In the genomic region with DNA sequence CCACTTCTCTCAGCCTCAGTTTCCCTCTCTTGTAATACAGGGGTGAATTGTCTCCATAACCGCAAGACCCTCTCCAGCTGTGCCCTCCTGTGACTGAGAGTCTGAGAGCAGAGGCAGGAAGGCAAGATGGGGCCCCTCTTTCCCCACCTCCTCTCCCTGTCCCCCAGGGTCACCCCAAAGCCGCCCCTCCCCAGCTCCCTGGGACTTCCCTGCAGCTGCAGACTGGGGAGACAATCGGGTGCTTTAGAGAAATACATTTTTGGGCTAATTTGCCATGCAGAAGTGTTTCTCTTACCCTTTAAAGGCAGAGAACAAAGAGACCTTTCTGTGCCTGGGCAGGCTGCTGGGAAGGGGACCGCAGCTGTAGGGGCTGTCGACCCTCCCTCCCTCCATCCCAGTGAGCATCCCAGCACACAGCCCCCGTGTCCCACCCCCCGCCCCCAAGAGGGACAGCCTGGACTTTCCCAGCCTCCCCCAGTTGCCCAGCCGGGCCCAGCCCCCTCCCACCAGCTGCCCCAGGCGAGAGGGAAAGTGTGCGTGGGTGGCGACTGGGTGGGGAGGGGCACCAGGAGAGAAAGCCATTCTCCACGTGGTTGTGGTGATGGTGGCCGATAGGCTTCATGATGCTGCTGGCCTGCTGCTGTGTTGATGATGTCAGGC, we compare ENCODE assay signal across 7 mouse cellular contexts. TPM values are rescaled to one million over a fixed set of nuclear protein-coding genes. Genes with fewer than 3 reads are reported as not detected.
DNase-seq lines count a peak whose midpoint lies in the region; ATAC-seq lines count a peak whose summit lies in the region.

No protein-coding gene starts in this region.

- no peak overlapping the region for H3K4me3 ChIP-seq in hindbrain, embryonic 11.5 days (ENCODE audit: low read depth, low read length)
- H3K4me3 ChIP-seq in midbrain, embryonic 12.5 days = no peak overlapping the region

- no peaks in the 10 kb centered on the region for H3K27me3 ChIP-seq in hindbrain, embryonic 11.5 days (ENCODE audit: control insufficient read depth, insufficient read depth, low read length)
- 0 out of 2 replicates have a peak, but pooled peaks cover 6% of the 10 kb centered on the region for H3K27me3 ChIP-seq in midbrain, embryonic 12.5 days

- peak; percentile 25 for DNase-seq in CD4-positive helper T cell, adult 2 months (ENCODE audit: low read depth, low spot score)
- peak; percentile 51 for DNase-seq in MN1 (ENCODE audit: low spot score)
- DNase-seq in hindbrain, embryonic 11.5 days (ENCODE audit: low spot score) = peak; percentile 66
- DNase-seq in lung, postnatal 14 days = no peak
- no peak for DNase-seq in gastrocnemius, postnatal 4 days (ENCODE audit: low spot score in 2 of 2)
- DNase-seq in thymus, postnatal 0 days (ENCODE audit: low spot score) = no peak

- H3K4me2 ChIP-seq in hindbrain, embryonic 11.5 days (replicated peaks; ENCODE audit: low read depth, low read length) = no peak overlapping the region
- H3K4me2 ChIP-seq in midbrain, embryonic 12.5 days (replicated peaks) = peak overlapping the region; percentile 36

- H3K9me3 ChIP-seq in hindbrain, embryonic 11.5 days (ENCODE audit: control insufficient read depth, low read length) = no peaks in the 10 kb centered on the region
- H3K9me3 ChIP-seq in midbrain, embryonic 12.5 days = no peaks in the 10 kb centered on the region

- peaks cover 14% of the 10 kb centered on the region for H3K4me1 ChIP-seq in hindbrain, embryonic 11.5 days (replicated peaks; ENCODE audit: control insufficient read depth, insufficient read depth, low read length)
- peaks cover 28% of the 10 kb centered on the region for H3K4me1 ChIP-seq in midbrain, embryonic 12.5 days

- WGBS in hindbrain, embryonic 11.5 days = 12% methylated on average over 13 of the region's 13 CpGs
- 11% methylated on average over 13 of the region's 13 CpGs for WGBS in midbrain, embryonic 12.5 days

- peak; percentile 89 for ATAC-seq in hindbrain, embryonic 11.5 days (ENCODE audit: low FRiP score)
- peak; percentile 93 for ATAC-seq in midbrain, embryonic 12.5 days (ENCODE audit: low FRiP score, low read depth)

- peak overlapping the region; percentile 71 for H3K27ac ChIP-seq in hindbrain, embryonic 11.5 days (ENCODE audit: low read depth, low read length)
- H3K27ac ChIP-seq in midbrain, embryonic 12.5 days (replicated peaks) = peak overlapping the region; percentile 80

- H3K9ac ChIP-seq in hindbrain, embryonic 11.5 days (ENCODE audit: low read depth, low read length) = peak overlapping the region; percentile 8; the same call in 1 of the 2 replicates
- no peak overlapping the region for H3K9ac ChIP-seq in midbrain, embryonic 12.5 days (replicated peaks)

- no peaks in the 10 kb centered on the region for H3K36me3 ChIP-seq in hindbrain, embryonic 11.5 days (ENCODE audit: control insufficient read depth, insufficient read depth, low read length)
- H3K36me3 ChIP-seq in midbrain, embryonic 12.5 days = no peaks in the 10 kb centered on the region

RNA-seq across cellular contexts. Expression of gene Pick1, which starts 27.4 kb away (rescaled TPM):
- polyA plus RNA-seq in hindbrain, embryonic 11.5 days (2014; fragmentation: Nextera tagmentation; extraction: Ambion mirVana) = 23.5 and 28.0 TPM in 2 replicates
- 60.5 and 67.8 TPM in 2 replicates for polyA plus RNA-seq in midbrain, embryonic 12.5 days (2016; fragmentation: Nextera tagmentation; extraction: Ambion mirVana)
- 10 to 100 TPM; 21.9 to 24.2 TPM for total RNA-seq in gastrocnemius, postnatal 4 days (2021)
- polyA plus RNA-seq in thymus, postnatal 0 days (2015; fragmentation: Nextera tagmentation; extraction: Ambion mirVana) = 18.2 and 21.9 TPM in 2 replicates

RNA-seq across cellular contexts. Expression of gene Gm49486, which starts 27.6 kb away (rescaled TPM):
- polyA plus RNA-seq in hindbrain, embryonic 11.5 days (2014; fragmentation: Nextera tagmentation; extraction: Ambion mirVana) = 0.35 and 0.68 TPM in 2 replicates
- polyA plus RNA-seq in midbrain, embryonic 12.5 days (2016; fragmentation: Nextera tagmentation; extraction: Ambion mirVana) = 0.72 and 0.80 TPM in 2 replicates
- 1 to 10 TPM; 1.2 TPM for total RNA-seq in gastrocnemius, postnatal 4 days (2021)
- 0.07 and 0.35 TPM in 2 replicates for polyA plus RNA-seq in thymus, postnatal 0 days (2015; fragmentation: Nextera tagmentation; extraction: Ambion mirVana)

RNA-seq across cellular contexts. Expression of gene Sox10, which starts 36.6 kb away (rescaled TPM):
- polyA plus RNA-seq in hindbrain, embryonic 11.5 days (2014; fragmentation: Nextera tagmentation; extraction: Ambion mirVana) = 11.4 and 16.8 TPM in 2 replicates
- polyA plus RNA-seq in midbrain, embryonic 12.5 days (2016; fragmentation: Nextera tagmentation; extraction: Ambion mirVana) = 0.48 and 1.2 TPM in 2 replicates
- 10 to 100 TPM; 11.6 to 13.7 TPM for total RNA-seq in gastrocnemius, postnatal 4 days (2021)
- polyA plus RNA-seq in thymus, postnatal 0 days (2015; fragmentation: Nextera tagmentation; extraction: Ambion mirVana) = 0.08 and 0.26 TPM in 2 replicates

RNA-seq across cellular contexts. Expression of gene Slc16a8, which starts 52.9 kb away (rescaled TPM):
- polyA plus RNA-seq in hindbrain, embryonic 11.5 days (2014; fragmentation: Nextera tagmentation; extraction: Ambion mirVana) = 0.26 TPM in 1 of 2 replicates, not detected in the other
- polyA plus RNA-seq in midbrain, embryonic 12.5 days (2016; fragmentation: Nextera tagmentation; extraction: Ambion mirVana) = 0.24 and 0.50 TPM in 2 replicates
- under 1 TPM; 0.29 to 0.36 TPM for total RNA-seq in gastrocnemius, postnatal 4 days (2021)
- not detected in 2 replicates for polyA plus RNA-seq in thymus, postnatal 0 days (2015; fragmentation: Nextera tagmentation; extraction: Ambion mirVana)

Comparison
In these comparisons a context has a peak if more than half of its experiments do, and no peak if none do; other contexts are left out.
1. DNase-seq: peak in CD4-positive helper T cell, adult 2 months (single experiment), MN1 (single experiment) and hindbrain, embryonic 11.5 days (single experiment); none in lung, postnatal 14 days (single experiment), gastrocnemius, postnatal 4 days (0 of 2) and thymus, postnatal 0 days (single experiment).